Mouse (Mus musculus) liver, embryonic 16.5 days (tissue): ENCODE measurements around the gene Nfkbia. TPM values are rescaled to one million over a fixed set of nuclear protein-coding genes. Genes with fewer than 3 reads are reported as not detected.

ENCODE experiments used
- ATAC-seq: fragments of 200-750 bp; cut with Nextera tagmentation; 2 replicates; pipeline ENCODE4 v1.8.0; 2017; ENCODE audit warnings: low read depth, mild to moderate bottlenecking, moderate number of reproducible peaks, moderate library complexity
- H3K27ac ChIP-seq: fragments of 300-500 bp; sonication (generic); 2 replicates; pipeline ENCODE4 v1.5.1; 2014; ENCODE audit warnings: mild to moderate bottlenecking, low read length
- H3K27me3 ChIP-seq: fragments of 300-500 bp; sonication (generic); 2 replicates; pipeline ENCODE4 v1.6.1; 2014; ENCODE audit warnings: low read depth, low read length, mixed read lengths; ENCODE audit not compliant: control insufficient read depth, insufficient read depth
- H3K36me3 ChIP-seq: fragments of 300-500 bp; sonication (generic); 2 replicates; pipeline ENCODE4 v1.6.1; 2014; ENCODE audit warnings: mild to moderate bottlenecking; ENCODE audit not compliant: control insufficient read depth, insufficient read depth
- H3K4me1 ChIP-seq: fragments of 300-500 bp; sonication (generic); 2 replicates; pipeline ENCODE4 v1.6.1; 2014; ENCODE audit warnings: low read depth, low read length, mixed read lengths; ENCODE audit not compliant: control insufficient read depth
- H3K4me2 ChIP-seq: fragments of 300-500 bp; sonication (generic); 2 replicates; pipeline ENCODE4 v1.6.1; 2014; ENCODE audit warnings: low read depth, low read length, mixed read lengths
- H3K4me3 ChIP-seq: fragments of 300-500 bp; sonication (generic); 2 replicates; pipeline ENCODE4 v1.5.1; 2014; ENCODE audit warnings: low read depth, mild to moderate bottlenecking, low read length
- H3K9ac ChIP-seq: fragments of 300-500 bp; sonication (generic); 2 replicates; pipeline ENCODE4 v1.6.1; 2014; ENCODE audit warnings: low read depth, low read length
- H3K9me3 ChIP-seq: fragments of 300-500 bp; sonication (generic); replicated peaks from 2 replicates; pipeline ENCODE4 v1.6.1; 2016; ENCODE audit warnings: low read length; ENCODE audit not compliant: control insufficient read depth
- WGBS: fragments of 180-500 bp; shearing (Covaris S2); extraction: QIAGEN DNeasy Blood & Tissue Kit; methylation state at CpG from one replicate; pipeline ENCODE4 v1.1.7; 2014; ENCODE audit not compliant: insufficient replicate concordance; 5-methylcytosine and 5-hydroxymethylcytosine counted together
- polyA plus RNA-seq: library from polyadenylated mRNA; unstranded; fragments of >200 nt; fragmentation: Nextera tagmentation; extraction: Ambion mirVana; gene quantifications from 2 replicates; pipeline ENCODE4 v1.2.1, GENCODE M21; 2015

Gene Nfkbia
- polyA plus RNA-seq, 1 experiment from 2014 or later = 24.5 TPM

GRCm38 (mm10) chr12:55444031-55444451, 48.4 kb downstream of the Nfkbia start:
- Histone ChIP-seq H3K27ac (no peak overlapping the region), H3K9me3 (no peaks in the 10 kb centered on the region), H3K4me3 (no peak overlapping the region), H3K9ac (no peak overlapping the region), H3K36me3 (no peaks in the 10 kb centered on the region), H3K4me2 (no peak overlapping the region), H3K27me3 (no peaks in the 10 kb centered on the region), H3K4me1 (peaks cover 5% of the 10 kb centered on the region)
- WGBS = 67% methylated on average over 4 of the region's 4 CpGs
- no peak for ATAC-seq

GRCm38 (mm10) chr12:55442861-55443850, 49.3 kb downstream of the Nfkbia start:
- no peak overlapping the region for H3K27ac ChIP-seq
- no peaks in the 10 kb centered on the region for H3K9me3 ChIP-seq
- H3K4me1 ChIP-seq = peaks cover 5% of the 10 kb centered on the region
- H3K36me3 ChIP-seq = no peaks in the 10 kb centered on the region
- H3K4me2 ChIP-seq = no peak overlapping the region
- whole genome bisulfite sequencing = 54% methylated on average over 9 of the region's 9 CpGs
- no peak for ATAC-seq
- no peak overlapping the region for H3K4me3 ChIP-seq
- no peaks in the 10 kb centered on the region for H3K27me3 ChIP-seq
- H3K9ac ChIP-seq = no peak overlapping the region

- no peaks in the 10 kb centered on the region for H3K27me3 ChIP-seq
- no peak overlapping the region for H3K9ac ChIP-seq
- H3K9me3 ChIP-seq = no peaks in the 10 kb centered on the region
- H3K4me3 ChIP-seq = no peak overlapping the region
- no peak for ATAC-seq
- H3K36me3 ChIP-seq = no peaks in the 10 kb centered on the region
- no peak overlapping the region for H3K4me2 ChIP-seq
- 72% methylated on average over 1 of the region's 1 CpGs for WGBS
- peaks cover 11% of the 10 kb centered on the region for H3K4me1 ChIP-seq
- no peak overlapping the region for H3K27ac ChIP-seq
These were observed 50.2 kb downstream of the Nfkbia start for GRCm38 (mm10) chr12:55442245-55442644.

- Histone ChIP-seq H3K36me3 (no peaks in the 10 kb centered on the region), H3K27ac (no peak overlapping the region), H3K4me2 (no peak overlapping the region), H3K9me3 (no peaks in the 10 kb centered on the region), H3K4me3 (no peak overlapping the region), H3K4me1 (peaks cover 16% of the 10 kb centered on the region), H3K9ac (no peak overlapping the region), H3K27me3 (no peaks in the 10 kb centered on the region)
- no peak for ATAC-seq
- 45% methylated on average over 5 of the region's 5 CpGs for WGBS
These were observed 52.0 kb downstream of the Nfkbia start for GRCm38 (mm10) chr12:55440416-55440815.

Other genes starting within 250 kb of the Nfkbia start
- 5.1 and 6.0 TPM in 2 replicates for gene 1110008L16Rik, start 193.1 kb downstream of the Nfkbia start, polyA plus RNA-seq
- gene Ppp2r3c, start 189.6 kb downstream of the Nfkbia start, polyA plus RNA-seq = 5.3 and 5.5 TPM in 2 replicates
- 163 and 178 TPM in 2 replicates for gene Psma6, start 108.4 kb downstream of the Nfkbia start, polyA plus RNA-seq
- gene Aldoart2, start 72.6 kb upstream of the Nfkbia start, polyA plus RNA-seq = not detected in 2 replicates
- gene Insm2, start 106.8 kb upstream of the Nfkbia start, polyA plus RNA-seq = not detected in 2 replicates